Mouse (Mus musculus) embryonic fibroblast, embryonic 13.5 days (primary cell): ENCODE results near the gene Emb. TPM values are rescaled to one million over a fixed set of nuclear protein-coding genes. Genes with fewer than 3 reads are reported as not detected.

Experiments
- H3K27ac ChIP-seq: 2 replicates; pipeline ENCODE4 v1.5.1; 2012; ENCODE audit warnings: low read length, control low read depth, inconsistent platforms; ENCODE audit not compliant: insufficient read depth
- H3K4me1 ChIP-seq: 2 replicates; pipeline ENCODE4 v1.6.1; 2011; ENCODE audit warnings: low read length; ENCODE audit not compliant: control insufficient read depth, insufficient read depth
- H3K4me3 ChIP-seq: 2 replicates; pipeline ENCODE4 v1.5.1; 2011; ENCODE audit warnings: mild to moderate bottlenecking, control low read depth, low read length; ENCODE audit not compliant: insufficient read depth
- CTCF ChIP-seq: IDR thresholded peaks from 2 replicates; pipeline ENCODE4 v1.5.1; 2011; ENCODE audit warnings: mild to moderate bottlenecking, control low read depth, low read length, moderate library complexity, borderline replicate concordance; ENCODE audit not compliant: insufficient read depth
- POLR2A ChIP-seq: IDR thresholded peaks from 2 replicates; pipeline ENCODE4 v1.6.1; 2011; ENCODE audit warnings: low read depth, mild to moderate bottlenecking, control low read depth, low read length, moderate library complexity
- polyA plus RNA-seq: library from polyadenylated mRNA; stranded (reverse); fragments of >200 nt; gene quantifications from 2 replicates; pipeline ENCODE4 v1.2.4, GENCODE M21; 2011; ENCODE audit warnings: low read depth; ENCODE audit not compliant: missing spikeins, insufficient read length

Emb gene
- polyA plus RNA-seq, 1 experiment: 59.8 TPM

- H3K27ac ChIP-seq: no peak overlapping the region
- TF ChIP-seq POLR2A (no peak), CTCF (peak; percentile 27; the same call in 1 of the 2 replicates)
- no peaks in the 10 kb centered on the region for H3K4me1 ChIP-seq
These were observed 9.8 kb upstream of the Emb start for GRCm38 (mm10) chr13:117198402-117199083.

GRCm38 (mm10) chr13:117202755-117203471, 5.4 kb upstream of the Emb start:
- Histone ChIP-seq H3K4me3 (no peak overlapping the region), H3K27ac (no peak overlapping the region), H3K4me1 (no peaks in the 10 kb centered on the region)
- TF ChIP-seq CTCF (peak; percentile 51; the same call in 1 of the 2 replicates), POLR2A (no peak)

More at GRCm38 (mm10) chr13:117198402-117199083, 9.8 kb upstream of the Emb start:
- H3K4me3 ChIP-seq: no peak overlapping the region

- H3K27ac ChIP-seq: no peak overlapping the region
- no peak for TF ChIP-seq POLR2A
- TF ChIP-seq CTCF: no peak
- no peak overlapping the region for H3K4me3 ChIP-seq
- H3K4me1 ChIP-seq: no peaks in the 10 kb centered on the region
These were observed 3.7 kb upstream of the Emb start for GRCm38 (mm10) chr13:117204685-117205084.

- H3K4me1 ChIP-seq: no peaks in the 10 kb centered on the region
- TF ChIP-seq POLR2A (no peak), CTCF (no peak)
These were observed 2.3 kb upstream of the Emb start for GRCm38 (mm10) chr13:117206066-117206465.

GRCm38 (mm10) chr13:117211386-117211875, 3.1 kb downstream of the Emb start:
- H3K27ac ChIP-seq: no peak overlapping the region
- no peak overlapping the region for H3K4me3 ChIP-seq
- no peak for TF ChIP-seq POLR2A
- TF ChIP-seq CTCF: no peak
- no peaks in the 10 kb centered on the region for H3K4me1 ChIP-seq

More at GRCm38 (mm10) chr13:117206066-117206465, 2.3 kb upstream of the Emb start:
- no peak overlapping the region for H3K27ac ChIP-seq
- no peak overlapping the region for H3K4me3 ChIP-seq

- H3K4me1 ChIP-seq: peaks cover 4% of the 10 kb centered on the region
- H3K27ac ChIP-seq: no peak overlapping the region
- TF ChIP-seq POLR2A (no peak), CTCF (no peak)
- no peak overlapping the region for H3K4me3 ChIP-seq
These were observed 7.1 kb downstream of the Emb start for GRCm38 (mm10) chr13:117215481-117215880.

- Histone ChIP-seq H3K4me1 (peaks cover 4% of the 10 kb centered on the region), H3K4me3 (no peak overlapping the region), H3K27ac (no peak overlapping the region)
- TF ChIP-seq CTCF: no peak
- TF ChIP-seq POLR2A: no peak
These were observed 7.8 kb downstream of the Emb start for GRCm38 (mm10) chr13:117216126-117216525.

- TF ChIP-seq POLR2A (no peak), CTCF (no peak)
- peaks cover 4% of the 10 kb centered on the region for H3K4me1 ChIP-seq
These were observed 8.5 kb downstream of the Emb start for GRCm38 (mm10) chr13:117216752-117217363.

GRCm38 (mm10) chr13:117217621-117218020, 9.3 kb downstream of the Emb start:
- TF ChIP-seq CTCF: no peak
- TF ChIP-seq POLR2A: no peak
- Histone ChIP-seq H3K27ac (peak overlapping the region; percentile 30; the same call in 1 of the 2 replicates), H3K4me3 (no peak overlapping the region), H3K4me1 (peaks cover 8% of the 10 kb centered on the region)

More at GRCm38 (mm10) chr13:117216752-117217363, 8.5 kb downstream of the Emb start:
- Histone ChIP-seq H3K27ac (no peak overlapping the region), H3K4me3 (no peak overlapping the region)

GRCm38 (mm10) chr13:117218092-117218491, 9.8 kb downstream of the Emb start:
- no peak overlapping the region for H3K4me3 ChIP-seq
- TF ChIP-seq CTCF (no peak), POLR2A (no peak)
- peaks cover 8% of the 10 kb centered on the region for H3K4me1 ChIP-seq
- H3K27ac ChIP-seq: 0 out of 2 replicates have a peak overlapping the region, but pooled peaks have one; percentile 30
